Mouse (Mus musculus) liver, adult 2 months (tissue): Measurements from ENCODE around the gene Usp54.

Experiments used
- CTCF ChIP-seq: fragments of 200-500 bp; IDR thresholded peaks from 2 replicates; pipeline ENCODE4 v1.5.1; 2011; ENCODE audit warnings: low read depth, low read length, control low read depth
- POLR2A ChIP-seq: fragments of 200-500 bp; IDR thresholded peaks from 2 replicates; pipeline ENCODE4 v1.6.1; 2011; ENCODE audit warnings: low read length, control low read depth; ENCODE audit not compliant: insufficient read depth; ENCODE audit errors: extremely low read depth

DNA sequence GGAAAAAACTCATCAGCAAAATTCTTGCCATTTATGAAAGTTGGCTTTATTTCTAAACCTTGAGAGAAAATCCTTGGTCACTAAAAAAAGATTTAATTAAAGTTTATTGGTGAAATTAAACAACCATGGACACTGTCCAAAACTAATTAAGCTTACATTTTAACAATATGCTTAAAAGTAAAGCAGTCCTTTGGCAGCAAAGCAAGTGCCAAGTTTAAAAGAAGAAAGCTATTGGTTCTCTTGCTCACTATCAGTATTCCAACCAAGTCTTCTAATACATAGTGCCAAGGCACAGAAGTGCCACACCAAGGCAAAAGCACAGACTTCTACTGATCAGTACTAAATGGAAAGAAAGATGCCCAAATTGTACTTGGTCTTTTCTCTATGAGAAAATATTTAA is 21.7 kb downstream of the Usp54 start:
- TF ChIP-seq CTCF (no peak), POLR2A (no peak)
